Mouse (Mus musculus): ENCODE results near the gene Pkp1.

- TF ChIP-seq CTCF (IDR thresholded peaks at IDR 0.05; ENCODE audit: low read depth, low read length) (no peak), POLR2A (IDR thresholded peaks at IDR 0.05; ENCODE audit: extremely low read depth, insufficient read depth, low read length) (no peak)
Measured at GRCm38 (mm10) chr1:135936091-135936490, 17.1 kb upstream of the Pkp1 start.

Data from liver, adult 2 months (tissue).